Mouse (Mus musculus) heart, postnatal 0 days (tissue): Measurements from ENCODE around the gene Ralgps1.

Source experiments
- CTCF ChIP-seq: IDR thresholded peaks from 2 replicates; pipeline ENCODE4 v1.5.1; 2016; ENCODE audit warnings: antibody characterized with exemption, control low read depth, low read depth
- EP300 ChIP-seq: IDR thresholded peaks from 2 replicates; pipeline ENCODE4 v1.6.1; 2016; ENCODE audit warnings: antibody characterized with exemption, low read depth

DNA sequence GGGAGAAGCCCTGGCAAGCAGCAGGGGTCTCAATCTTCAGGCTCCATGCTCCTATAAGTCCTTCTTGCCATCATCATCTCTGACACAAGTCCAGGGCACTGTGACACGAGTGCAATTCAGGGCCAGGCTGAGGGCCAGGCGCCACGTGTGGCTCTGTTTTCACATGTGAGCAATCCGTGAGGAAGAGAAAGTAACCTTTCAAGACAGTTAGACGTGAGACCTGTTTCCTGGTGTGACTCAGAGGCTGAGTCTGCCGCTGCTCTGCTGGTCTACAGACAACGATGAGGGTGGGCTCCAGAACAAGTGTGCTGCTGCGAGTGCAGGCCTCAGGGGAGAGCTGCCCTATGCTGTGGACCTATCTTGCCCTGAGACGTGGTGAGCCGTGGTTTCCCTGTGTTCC, 198.2 kb downstream of the Ralgps1 start:
- TF ChIP-seq CTCF (no peak), EP300 (no peak)
